Mouse (Mus musculus) CD4-positive, CD25-positive, alpha-beta regulatory T cell, adult 9 weeks (primary cell): ENCODE results near the gene Cdk13. TPM values are rescaled to one million over a fixed set of nuclear protein-coding genes. Genes with fewer than 3 reads are reported as not detected.

ENCODE experiments used
- polyA plus RNA-seq: library from polyadenylated mRNA; unstranded; fragments of 100-300 nt; shearing (Covaris generic); gene quantifications from one replicate; pipeline ENCODE4 v1.2.1, GENCODE M21; 2017

Gene Cdk13
- polyA plus RNA-seq: 13.8 TPM

GRCm38 (mm10) chr13:17804909-17805613 lies at the start of gene Cdk13:
Gene Cdk13 (minus strand): TSS chr13:17805097.

GRCm38 (mm10) chr13:17694911-17695699 lies 109.8 kb downstream of the Cdk13 start, which contains the start of the genes Mplkip and Sugct:
Gene Mplkip (plus strand): TSS chr13:17695192.
Gene Sugct (minus strand): TSS chr13:17695553.

Other genes starting within 250 kb of the Cdk13 start
- gene Mplkip, start 109.9 kb downstream of the Cdk13 start, polyA plus RNA-seq: 28.5 TPM
- 0.89 TPM for gene Sugct, start 109.5 kb downstream of the Cdk13 start, polyA plus RNA-seq
- 7.8 TPM for gene Rala, start 139.1 kb upstream of the Cdk13 start, polyA plus RNA-seq
- gene Yae1d1, start 188.3 kb upstream of the Cdk13 start, polyA plus RNA-seq: 26.9 TPM